Mouse (Mus musculus) natural killer cell, adult 2 months (primary cell): Measurements from ENCODE around the gene Hmx3.

Source experiments
- DNase-seq, 2 experiments: peaks; one replicate each; pipeline ENCODE4 v3.0.0; 2022; ENCODE audit warnings: low spot score in 2 of 2

The Hmx3 gene

GRCm38 (mm10) chr7:131556541-131557271 lies 14.0 kb downstream of the Hmx3 start:
- DNase-seq: no peak

GRCm38 (mm10) chr7:131557751-131558150 lies 15.1 kb downstream of the Hmx3 start:
- no peak for DNase-seq

- peak; percentile 84 to 90 for DNase-seq
These were observed 17.5 kb downstream of the Hmx3 start, which contains the start of gene Bub3 for GRCm38 (mm10) chr7:131559986-131560696. Bub3 (plus strand) TSS chr7:131560222.

- no peak for DNase-seq
These were observed 18.0 kb downstream of the Hmx3 start for GRCm38 (mm10) chr7:131560697-131561042.

- DNase-seq: no peak
These were observed 32.6 kb downstream of the Hmx3 start for GRCm38 (mm10) chr7:131575246-131575645.

GRCm38 (mm10) chr7:131582178-131582577 lies 39.5 kb downstream of the Hmx3 start:
- DNase-seq: no peak

- DNase-seq: no peak
These were observed 42.9 kb downstream of the Hmx3 start for GRCm38 (mm10) chr7:131585551-131585950.
